Mouse (Mus musculus): ENCODE measurements around the gene Lrtm2.

Gene Lrtm2

GRCm38 (mm10) chr6:119336124-119336523, 5.6 kb upstream of the Lrtm2 start:
- DNase-seq (ENCODE audit: low read depth, low spot score): no peak

GRCm38 (mm10) chr6:119333831-119334230, 3.3 kb upstream of the Lrtm2 start:
- DNase-seq (ENCODE audit: low read depth, low spot score): no peak

- DNase-seq (ENCODE audit: low read depth, low spot score): no peak
Measured at GRCm38 (mm10) chr6:119333202-119333601, 2.6 kb upstream of the Lrtm2 start.

GRCm38 (mm10) chr6:119332111-119332510, 1.5 kb upstream of the Lrtm2 start:
- DNase-seq (ENCODE audit: low read depth, low spot score): no peak

- DNase-seq (ENCODE audit: low read depth, low spot score): no peak
Measured at GRCm38 (mm10) chr6:119329936-119330335, 630 bp downstream of the Lrtm2 start.

GRCm38 (mm10) chr6:119329215-119329714, 1.3 kb downstream of the Lrtm2 start:
- DNase-seq (ENCODE audit: low read depth, low spot score): no peak

GRCm38 (mm10) chr6:119328521-119329115, 1.9 kb downstream of the Lrtm2 start:
- no peak for DNase-seq (ENCODE audit: low read depth, low spot score)

- no peak for DNase-seq (ENCODE audit: low read depth, low spot score)
Measured at GRCm38 (mm10) chr6:119326541-119326940, 4.0 kb downstream of the Lrtm2 start.

- no peak for DNase-seq (ENCODE audit: low read depth, low spot score)
Measured at GRCm38 (mm10) chr6:119325978-119326377, 4.6 kb downstream of the Lrtm2 start.

GRCm38 (mm10) chr6:119324776-119325175, 5.8 kb downstream of the Lrtm2 start:
- DNase-seq (ENCODE audit: low read depth, low spot score): no peak

- no peak for DNase-seq (ENCODE audit: low read depth, low spot score)
Measured at GRCm38 (mm10) chr6:119321752-119322151, 8.8 kb downstream of the Lrtm2 start.

GRCm38 (mm10) chr6:119320481-119320880, 10.1 kb downstream of the Lrtm2 start:
- DNase-seq (ENCODE audit: low read depth, low spot score): no peak

GRCm38 (mm10) chr6:119319358-119319757, 11.2 kb downstream of the Lrtm2 start:
- no peak for DNase-seq (ENCODE audit: low read depth, low spot score)

- no peak for DNase-seq (ENCODE audit: low read depth, low spot score)
Measured at GRCm38 (mm10) chr6:119318732-119319131, 11.8 kb downstream of the Lrtm2 start.

GRCm38 (mm10) chr6:119314751-119315476, 15.7 kb downstream of the Lrtm2 start:
- no peak for DNase-seq (ENCODE audit: low read depth, low spot score)

- DNase-seq (ENCODE audit: low read depth, low spot score): no peak
Measured at GRCm38 (mm10) chr6:119313588-119314375, 16.8 kb downstream of the Lrtm2 start.

GRCm38 (mm10) chr6:119313096-119313495, 17.5 kb downstream of the Lrtm2 start:
- no peak for DNase-seq (ENCODE audit: low read depth, low spot score)

GRCm38 (mm10) chr6:119312381-119312780, 18.2 kb downstream of the Lrtm2 start:
- no peak for DNase-seq (ENCODE audit: low read depth, low spot score)

GRCm38 (mm10) chr6:119310176-119310575, 20.4 kb downstream of the Lrtm2 start:
- DNase-seq (ENCODE audit: low read depth, low spot score): no peak

- DNase-seq (ENCODE audit: low read depth, low spot score): no peak
Measured at GRCm38 (mm10) chr6:119307867-119308413, 22.6 kb downstream of the Lrtm2 start.

GRCm38 (mm10) chr6:119303331-119303730, 27.2 kb downstream of the Lrtm2 start:
- no peak for DNase-seq (ENCODE audit: low read depth, low spot score)

GRCm38 (mm10) chr6:119301310-119301709, 29.3 kb downstream of the Lrtm2 start:
- no peak for DNase-seq (ENCODE audit: low read depth, low spot score)

All from c-Kit-negative CD71-positive TER-119-positive erythroid progenitor cells, embryonic 14.5 days (primary cell).